Mouse (Mus musculus) cerebellum, postnatal 10 days (tissue): ENCODE data around the gene Setd1a.
A peak's percentile ranks its signal among the peaks of the same experiment; 100 is the strongest.
"Not testable (repeated sequence)": the region's sequence is repeated elsewhere in the genome, so short reads cannot be mapped to it uniquely, and the experiment has no call there.

Experiments
- DNase-seq, 2 experiments: peaks; one replicate each; pipeline ENCODE4 v3.0.0; 2021; ENCODE audit warnings: mixed read lengths in 2 of 2

The Setd1a gene

GRCm38 (mm10) chr7:127837878-127838277 lies 61.4 kb downstream of the Setd1a start:
- DNase-seq = peak in 1 of 2 experiments; percentile 53

DNA sequence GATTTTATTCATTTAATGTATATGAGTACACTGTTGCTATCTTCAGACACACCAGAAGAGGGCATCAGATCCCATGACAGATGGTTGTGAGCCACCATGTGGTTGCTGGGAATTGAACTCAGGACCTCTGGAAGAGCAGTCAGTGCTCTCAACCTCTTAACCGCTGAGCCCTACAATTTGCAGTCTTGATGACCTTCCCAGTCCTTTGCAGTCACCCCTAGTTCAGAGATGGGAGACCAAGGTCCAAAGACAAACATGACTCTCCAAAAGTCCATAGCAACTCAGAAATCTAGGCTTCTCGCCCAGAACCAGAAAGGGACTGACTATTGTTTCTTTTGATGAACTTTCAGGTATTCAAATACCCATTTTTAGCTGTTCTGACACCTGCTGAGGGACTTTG lies 63.6 kb downstream of the Setd1a start:
- not testable (repeated sequence) for DNase-seq

DNA sequence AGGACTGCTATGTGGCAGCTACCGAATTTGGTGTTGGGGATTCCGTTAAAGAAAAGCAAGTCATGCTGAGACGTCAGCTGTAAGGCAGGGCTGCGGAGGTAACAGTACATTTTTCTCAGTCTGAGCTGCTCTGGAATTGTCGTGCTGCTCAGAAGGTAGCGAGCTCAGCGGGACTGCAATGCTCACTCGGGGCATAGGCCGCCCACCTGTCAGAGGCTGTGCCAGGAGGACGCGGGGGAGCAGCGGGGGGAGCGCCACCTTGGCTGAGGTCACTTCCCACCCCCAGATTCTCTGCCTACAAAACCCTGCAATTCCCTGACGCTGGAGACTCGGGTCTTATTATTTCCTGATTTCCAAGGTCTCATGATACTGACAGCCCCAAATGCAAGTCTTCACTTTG lies 64.4 kb downstream of the Setd1a start:
- DNase-seq = peak; percentile 83

- DNase-seq = peak; percentile 98
Measured at GRCm38 (mm10) chr7:127841340-127842000, 65.0 kb downstream of the Setd1a start.

DNA sequence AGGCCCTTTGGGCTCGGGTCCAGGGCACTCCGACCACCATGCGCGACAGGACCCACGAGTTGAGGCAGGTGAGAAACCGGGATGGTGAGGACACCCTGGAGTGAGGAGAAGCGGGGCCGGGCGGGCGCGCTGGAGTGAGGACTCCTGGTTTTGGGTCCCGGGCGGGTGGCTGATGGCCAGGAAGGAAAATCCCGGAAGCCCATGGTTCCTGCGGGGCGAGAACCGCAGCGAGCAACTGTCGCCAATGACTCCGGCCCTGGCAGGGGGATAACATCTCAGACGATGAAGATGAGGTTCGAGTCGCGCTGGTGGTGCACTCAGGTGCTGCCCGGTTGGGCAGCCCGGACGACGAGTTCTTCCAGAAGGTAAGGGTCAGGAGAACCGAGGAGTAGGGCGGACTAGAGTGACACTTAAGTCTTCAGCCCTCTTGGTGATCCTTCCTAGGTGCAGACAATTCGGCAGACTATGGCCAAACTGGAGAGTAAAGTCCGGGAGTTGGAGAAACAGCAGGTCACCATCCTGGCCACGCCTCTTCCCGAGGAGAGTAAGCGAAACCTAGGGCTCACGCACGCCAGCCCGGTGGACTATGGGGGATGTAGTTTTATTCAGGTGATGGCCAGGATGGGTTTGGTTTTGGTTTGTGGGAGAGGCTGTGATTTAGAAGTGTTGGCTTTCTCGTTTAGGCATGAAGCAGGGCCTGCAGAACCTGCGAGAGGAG lies 65.7 kb downstream of the Setd1a start:
- peak; percentile 88 to 89 for DNase-seq
